Mouse (Mus musculus) liver, embryonic 13.5 days (tissue): Measurements from ENCODE around the gene Urad. TPM values are rescaled to one million over a fixed set of nuclear protein-coding genes. Genes with fewer than 3 reads are reported as not detected.

Source experiments
- microRNA-seq: library from miRNA; unstranded; fragments of <30 nt; microRNA quantifications from one replicate; pipeline ENCODE4, GENCODE M21; 2016
- polyA plus RNA-seq: library from polyadenylated mRNA; unstranded; fragments of >200 nt; fragmentation: Nextera tagmentation; extraction: Ambion mirVana; gene quantifications from 2 replicates; pipeline ENCODE4 v1.2.1, GENCODE M21; 2015

Gene Urad
- polyA plus RNA-seq, 1 experiment from 2014 or later, result 0.48 TPM

Small RNAs within 50 kb of the gene (microRNA-seq; reads per million reads assigned to microRNA genes)
- gene Mir7k, result not detected

Other genes starting within 250 kb of the Urad start
- 3.3 and 5.2 TPM in 2 replicates for gene Lnx2, start 245.9 kb downstream of the Urad start, polyA plus RNA-seq
- 110 and 112 TPM in 2 replicates for gene Polr1d, start 245.4 kb downstream of the Urad start, polyA plus RNA-seq
- gene Gsx1, start 133.7 kb downstream of the Urad start, polyA plus RNA-seq, result not detected in 2 replicates
- gene Pdx1, start 52.5 kb downstream of the Urad start, polyA plus RNA-seq, result 0.16 TPM in 1 of 2 replicates, not detected in the other
- not detected in 2 replicates for gene Cdx2, start 15.2 kb downstream of the Urad start, polyA plus RNA-seq
- gene Flt3, start 78.0 kb upstream of the Urad start, polyA plus RNA-seq, result 1.6 and 1.8 TPM in 2 replicates
- 39.0 and 39.3 TPM in 2 replicates for gene Pan3, start 107.7 kb upstream of the Urad start, polyA plus RNA-seq